10 mouse cellular contexts compared by ENCODE assay signal in the genomic region with DNA sequence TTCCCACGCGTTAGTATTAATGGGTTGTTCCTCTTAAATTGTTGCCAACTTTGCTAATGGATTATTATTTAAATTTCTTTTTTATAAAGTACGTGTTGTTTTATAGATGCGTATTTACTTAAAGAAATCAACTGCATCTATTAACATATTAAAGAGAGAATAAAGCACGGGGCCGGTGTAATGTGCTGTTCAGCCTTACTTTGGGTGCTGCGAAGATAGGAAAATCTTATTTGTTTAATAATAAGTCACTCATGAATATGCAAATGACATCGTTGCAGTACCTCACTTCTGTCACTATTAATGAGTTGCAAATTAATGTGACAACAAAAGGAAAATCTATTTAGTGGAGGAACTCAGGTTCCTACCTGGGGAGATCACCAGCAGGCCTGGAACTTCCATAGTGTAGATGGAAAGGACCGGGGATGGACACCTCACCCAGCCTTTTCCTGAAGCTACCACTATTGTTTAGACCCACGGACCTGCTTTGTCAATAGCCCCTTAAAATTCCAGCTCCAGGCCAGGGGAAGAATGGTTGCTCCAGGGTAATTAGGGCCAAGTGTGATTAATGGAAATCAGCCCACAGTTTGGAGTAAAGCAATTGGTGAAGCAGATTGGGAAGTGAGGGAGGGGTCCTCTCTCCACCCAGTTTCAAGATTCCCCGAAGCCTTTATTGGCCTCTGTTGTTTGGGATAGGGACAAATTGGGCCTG.
DNase-seq lines count a peak whose midpoint lies in the region; ATAC-seq and TF ChIP-seq lines count a peak whose summit lies in the region.
"Had no signal": no experiment of that assay in that cellular context is flagged by ENCODE, and none has a peak within 500 bp of the region (broad histone marks: within the 10 kb centered on the region; RNA-seq: fewer than 3 reads in every experiment).

No protein-coding gene starts in this region.

- H3K4me2 ChIP-seq in heart, embryonic 13.5 days = peak overlapping the region; percentile 77
- H3K4me2 ChIP-seq in stomach, embryonic 16.5 days (ENCODE audit: low read depth, low read length) = peak overlapping the region; percentile 67; the same call in 1 of the 2 replicates
- no peak overlapping the region for H3K4me2 ChIP-seq in stomach, postnatal 0 days (replicated peaks; ENCODE audit: low read depth)
- peak overlapping the region; percentile 87 for H3K4me2 ChIP-seq in liver, embryonic 13.5 days

- H3K36me3 ChIP-seq in heart, embryonic 13.5 days = no peaks in the 10 kb centered on the region
- no peaks in the 10 kb centered on the region for H3K36me3 ChIP-seq in stomach, embryonic 16.5 days (ENCODE audit: control insufficient read depth, insufficient read depth, low read length)
- H3K36me3 ChIP-seq in stomach, postnatal 0 days (ENCODE audit: control insufficient read depth, insufficient read depth, low read length) = no peaks in the 10 kb centered on the region
- H3K36me3 ChIP-seq in liver, embryonic 13.5 days = no peaks in the 10 kb centered on the region
- H3K36me3 ChIP-seq: embryonic facial prominence, embryonic 12.5 days; stomach, embryonic 15.5 days had no signal

- peak overlapping the region; percentile 90; the same call in 1 of the 2 replicates for H3K27ac ChIP-seq in heart, embryonic 13.5 days (replicated peaks)
- no peak overlapping the region for H3K27ac ChIP-seq in stomach, embryonic 16.5 days (ENCODE audit: low read length)
- H3K27ac ChIP-seq in stomach, postnatal 0 days (replicated peaks) = no peak overlapping the region
- H3K27ac ChIP-seq in liver, embryonic 13.5 days = peak overlapping the region; percentile 97

- TF ChIP-seq EP300 in stomach, postnatal 0 days (optimal IDR thresholded peaks at IDR 0.05) = no peak

- TF ChIP-seq CTCF in stomach, postnatal 0 days (IDR thresholded peaks at IDR 0.05; ENCODE audit: low read depth) = no peak

- H3K4me1 ChIP-seq in heart, embryonic 13.5 days = peaks cover 34% of the 10 kb centered on the region
- peaks cover 17% of the 10 kb centered on the region for H3K4me1 ChIP-seq in stomach, embryonic 16.5 days (ENCODE audit: control insufficient read depth, insufficient read depth, low read length)
- no peaks in the 10 kb centered on the region for H3K4me1 ChIP-seq in stomach, postnatal 0 days (replicated peaks; ENCODE audit: control insufficient read depth, insufficient read depth)
- peaks cover 47% of the 10 kb centered on the region for H3K4me1 ChIP-seq in liver, embryonic 13.5 days (replicated peaks)

- 20% methylated on average over 11 of the region's 11 CpGs for WGBS in heart, embryonic 13.5 days
- WGBS in stomach, embryonic 16.5 days = 37% methylated on average over 11 of the region's 11 CpGs
- WGBS in stomach, postnatal 0 days = 53% methylated on average over 11 of the region's 11 CpGs
- 23% methylated on average over 11 of the region's 11 CpGs for WGBS in liver, embryonic 13.5 days (ENCODE audit: insufficient replicate concordance)

- DNase-seq in heart, postnatal 36 days = no peak
- no peak for DNase-seq in stomach, postnatal 0 days (ENCODE audit: low spot score)
- DNase-seq in liver, embryonic 13.5 days = no peak
- no peak for DNase-seq in right cerebral cortex, postnatal 25 days
- DNase-seq in frontal cortex, adult 2 months (ENCODE audit: extremely low spot score in 1 of 2, low spot score in 1 of 2) = no peak
- no peak for DNase-seq in embryo, embryonic 10.5 days (ENCODE audit: low spot score)

- no peak for ATAC-seq in heart, embryonic 13.5 days (ENCODE audit: extremely low read depth, insufficient number of reproducible peaks, low FRiP score, low TSS enrichment)
- no peak for ATAC-seq in stomach, embryonic 16.5 days (ENCODE audit: insufficient read depth, low FRiP score)
- ATAC-seq in stomach, postnatal 0 days (ENCODE audit: low FRiP score, low TSS enrichment) = no peak
- no peak for ATAC-seq in liver, embryonic 13.5 days (ENCODE audit: low read depth)

- no peak overlapping the region for H3K9ac ChIP-seq in heart, embryonic 13.5 days
- H3K9ac ChIP-seq in stomach, embryonic 16.5 days (ENCODE audit: low read length) = no peak overlapping the region
- no peak overlapping the region for H3K9ac ChIP-seq in stomach, postnatal 0 days (ENCODE audit: low read length)
- peak overlapping the region; percentile 84; the same call in 1 of the 2 replicates for H3K9ac ChIP-seq in liver, embryonic 13.5 days

- no peaks in the 10 kb centered on the region for H3K9me3 ChIP-seq in heart, embryonic 13.5 days
- H3K9me3 ChIP-seq in stomach, embryonic 16.5 days (replicated peaks; ENCODE audit: control insufficient read depth, low read length) = no peaks in the 10 kb centered on the region
- H3K9me3 ChIP-seq in stomach, postnatal 0 days (ENCODE audit: control insufficient read depth, low read length) = no peaks in the 10 kb centered on the region
- no peaks in the 10 kb centered on the region for H3K9me3 ChIP-seq in liver, embryonic 13.5 days (replicated peaks)
- H3K9me3 ChIP-seq: embryonic facial prominence, embryonic 12.5 days; stomach, embryonic 15.5 days had no signal

- intact Hi-C loops in heart, postnatal 36 days (cut with DNase I) = loop anchor here (2.0 to 10.0 kb wide), 7 partner anchors 71 to 373 kb away; no protein-coding TSS in a partner anchor

- H3K27me3 ChIP-seq in heart, embryonic 13.5 days (replicated peaks) = peaks cover 75% of the 10 kb centered on the region
- H3K27me3 ChIP-seq in stomach, embryonic 16.5 days (ENCODE audit: control insufficient read depth, insufficient read depth, low read length) = peaks cover 36% of the 10 kb centered on the region
- no peaks in the 10 kb centered on the region for H3K27me3 ChIP-seq in stomach, postnatal 0 days (ENCODE audit: control insufficient read depth, insufficient read depth, low read length)
- H3K27me3 ChIP-seq in liver, embryonic 13.5 days = peaks cover 33% of the 10 kb centered on the region

- H3K4me3 ChIP-seq in heart, embryonic 13.5 days = no peak overlapping the region
- H3K4me3 ChIP-seq in stomach, embryonic 16.5 days (replicated peaks; ENCODE audit: low read length) = no peak overlapping the region
- no peak overlapping the region for H3K4me3 ChIP-seq in stomach, postnatal 0 days (ENCODE audit: low read depth, low read length)
- H3K4me3 ChIP-seq in liver, embryonic 13.5 days (replicated peaks) = peak overlapping the region; percentile 63; the same call in 1 of the 2 replicates

Comparison
In these comparisons a context has a peak if more than half of its experiments do, and no peak if none do; other contexts are left out.
1. H3K27ac ChIP-seq: peak in heart, embryonic 13.5 days (single experiment) and liver, embryonic 13.5 days (single experiment); none in stomach, embryonic 16.5 days (single experiment) and stomach, postnatal 0 days (single experiment).